Mouse (Mus musculus): ENCODE results near the gene Acox1. TPM values are rescaled to one million over a fixed set of nuclear protein-coding genes. Genes with fewer than 3 reads are reported as not detected.
A peak's percentile ranks its signal among the peaks of the same experiment; 100 is the strongest.

Acox1 gene
- polyA plus RNA-seq, 1 experiment from 2014 or later: 14.5 TPM

DNA sequence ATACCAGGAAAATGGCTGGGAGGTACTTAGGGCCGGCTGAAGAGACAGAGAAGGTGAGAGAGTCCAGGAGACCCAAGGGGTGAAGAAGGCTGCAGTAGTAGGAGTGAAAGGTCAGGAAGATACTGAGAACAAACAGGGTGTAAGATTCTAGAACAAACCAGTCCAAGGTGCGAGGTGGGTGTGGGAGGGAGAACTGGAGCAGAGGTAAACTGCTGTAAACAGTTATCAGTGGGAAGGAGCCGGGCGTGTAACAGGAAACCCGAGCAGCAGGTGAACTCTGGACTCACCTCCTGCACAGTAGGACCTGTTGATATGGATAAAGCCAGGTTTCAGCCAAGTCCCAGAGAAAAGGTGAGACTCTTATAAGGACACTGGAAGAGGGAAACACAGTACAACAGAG is 11.9 kb upstream of the Acox1 start:
- Histone ChIP-seq H3K9ac (no peak overlapping the region), H3K27ac (no peak overlapping the region), H3K27me3 (no peaks in the 10 kb centered on the region), H3K4me2 (no peak overlapping the region), H3K4me1 (replicated peaks) (peaks cover 20% of the 10 kb centered on the region), H3K4me3 (replicated peaks) (no peak overlapping the region), H3K9me3 (replicated peaks) (no peaks in the 10 kb centered on the region), H3K36me3 (peaks cover 17% of the 10 kb centered on the region)
- ATAC-seq (ENCODE audit: low read depth) (no peak), DNase-seq (no peak)
- 56% methylated on average over 5 of the region's 5 CpGs for WGBS (ENCODE audit: insufficient replicate concordance)

GRCm38 (mm10) chr11:116209257-116209656 is 10.4 kb upstream of the Acox1 start:
- no peak overlapping the region for H3K4me3 ChIP-seq (replicated peaks)
- no peak for ATAC-seq (ENCODE audit: low read depth)
- DNase-seq: no peak
- no peaks in the 10 kb centered on the region for H3K9me3 ChIP-seq (replicated peaks)
- no peak overlapping the region for H3K4me2 ChIP-seq
- H3K4me1 ChIP-seq (replicated peaks): peaks cover 20% of the 10 kb centered on the region
- peaks cover 17% of the 10 kb centered on the region for H3K36me3 ChIP-seq
- WGBS (ENCODE audit: insufficient replicate concordance): 71% methylated on average over 8 of the region's 8 CpGs
- no peak overlapping the region for H3K9ac ChIP-seq
- no peaks in the 10 kb centered on the region for H3K27me3 ChIP-seq
- 0 out of 2 replicates have a peak overlapping the region, but pooled peaks have one; percentile 29 for H3K27ac ChIP-seq

- Histone ChIP-seq H3K36me3 (peaks cover 17% of the 10 kb centered on the region), H3K4me3 (replicated peaks) (no peak overlapping the region), H3K27me3 (no peaks in the 10 kb centered on the region), H3K9ac (no peak overlapping the region), H3K4me2 (no peak overlapping the region), H3K9me3 (replicated peaks) (no peaks in the 10 kb centered on the region), H3K27ac (no peak overlapping the region), H3K4me1 (replicated peaks) (peaks cover 20% of the 10 kb centered on the region)
- WGBS (ENCODE audit: insufficient replicate concordance): 69% methylated on average over 3 of the region's 3 CpGs
- DNase-seq: no peak
- no peak for ATAC-seq (ENCODE audit: low read depth)
Observed at GRCm38 (mm10) chr11:116208660-116209059, 9.8 kb upstream of the Acox1 start.

- ATAC-seq (ENCODE audit: low read depth): no peak
- WGBS (ENCODE audit: insufficient replicate concordance): 57% methylated on average over 4 of the region's 4 CpGs
Observed at GRCm38 (mm10) chr11:116206678-116207077, 7.8 kb upstream of the Acox1 start.

GRCm38 (mm10) chr11:116203150-116203549 is 4.3 kb upstream of the Acox1 start:
- peaks cover 33% of the 10 kb centered on the region for H3K4me1 ChIP-seq (replicated peaks)
- H3K4me3 ChIP-seq (replicated peaks): no peak overlapping the region
- no peak overlapping the region for H3K27ac ChIP-seq
- peaks cover 17% of the 10 kb centered on the region for H3K36me3 ChIP-seq
- no peak for DNase-seq
- no peak overlapping the region for H3K4me2 ChIP-seq
- WGBS (ENCODE audit: insufficient replicate concordance): 84% methylated on average over 3 of the region's 3 CpGs
- H3K27me3 ChIP-seq: no peaks in the 10 kb centered on the region
- H3K9ac ChIP-seq: no peak overlapping the region
- ATAC-seq (ENCODE audit: low read depth): no peak
- no peaks in the 10 kb centered on the region for H3K9me3 ChIP-seq (replicated peaks)

More at GRCm38 (mm10) chr11:116206678-116207077, 7.8 kb upstream of the Acox1 start:
- Histone ChIP-seq H3K4me1 (replicated peaks) (peaks cover 23% of the 10 kb centered on the region), H3K27me3 (no peaks in the 10 kb centered on the region), H3K27ac (no peak overlapping the region), H3K36me3 (peaks cover 17% of the 10 kb centered on the region), H3K4me3 (replicated peaks) (no peak overlapping the region), H3K9me3 (replicated peaks) (no peaks in the 10 kb centered on the region), H3K9ac (no peak overlapping the region), H3K4me2 (no peak overlapping the region)
- DNase-seq: no peak

DNA sequence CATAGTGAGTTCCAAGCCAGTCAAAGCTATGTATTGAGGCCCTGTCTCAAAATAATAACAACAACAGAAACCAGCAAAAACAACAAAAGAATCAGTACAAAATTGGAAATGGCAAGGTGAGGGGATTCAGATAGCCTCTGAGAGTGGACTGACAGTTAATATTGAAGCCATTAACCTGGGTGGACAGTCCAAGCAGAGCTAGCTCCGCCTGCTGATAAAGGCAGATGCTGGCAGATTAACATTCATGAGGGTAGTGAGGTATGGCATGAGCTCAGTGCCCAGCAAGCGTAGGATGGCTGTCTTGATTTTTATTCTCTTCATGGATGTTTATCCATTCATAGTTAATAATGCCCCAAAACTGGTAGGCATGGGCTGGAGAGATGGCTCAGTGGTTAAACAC is 2.3 kb upstream of the Acox1 start:
- Histone ChIP-seq H3K4me1 (replicated peaks) (peaks cover 42% of the 10 kb centered on the region), H3K9me3 (replicated peaks) (no peaks in the 10 kb centered on the region), H3K36me3 (peaks cover 6% of the 10 kb centered on the region), H3K27ac (no peak overlapping the region), H3K27me3 (no peaks in the 10 kb centered on the region), H3K9ac (no peak overlapping the region), H3K4me3 (replicated peaks) (no peak overlapping the region), H3K4me2 (no peak overlapping the region)
- WGBS (ENCODE audit: insufficient replicate concordance): 74% methylated on average over 2 of the region's 2 CpGs
- DNase-seq (no peak), ATAC-seq (ENCODE audit: low read depth) (no peak)

DNA sequence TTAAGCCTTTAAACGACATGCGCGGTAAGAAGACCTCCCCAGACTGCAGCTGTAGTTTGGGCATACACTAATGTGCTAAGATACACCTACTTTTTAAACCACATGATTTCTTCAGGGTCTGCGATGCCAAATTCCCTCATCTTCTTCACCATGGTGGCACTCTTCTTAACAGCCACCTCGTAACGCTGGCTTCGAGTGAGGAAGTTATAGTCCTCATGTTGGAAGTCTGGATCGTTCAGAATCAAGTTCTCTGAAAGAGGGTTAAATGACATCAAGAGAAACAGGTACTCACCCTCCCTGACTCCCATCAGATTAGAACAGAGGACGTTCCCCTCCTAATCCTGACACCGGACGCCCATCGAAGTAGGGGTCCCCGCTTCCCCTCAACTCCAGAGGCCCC is 713 bp downstream of the Acox1 start:
- Histone ChIP-seq H3K4me3 (replicated peaks) (peak overlapping the region; percentile 80), H3K27me3 (no peaks in the 10 kb centered on the region), H3K4me2 (peak overlapping the region; percentile 95), H3K9me3 (replicated peaks) (no peaks in the 10 kb centered on the region), H3K9ac (peak overlapping the region; percentile 87), H3K4me1 (replicated peaks) (peaks cover 68% of the 10 kb centered on the region), H3K27ac (peak overlapping the region; percentile 88), H3K36me3 (peaks cover 3% of the 10 kb centered on the region; the same call in 1 of the 2 replicates)
- peak; percentile 16 for ATAC-seq (ENCODE audit: low read depth)
- no peak for DNase-seq
- WGBS (ENCODE audit: insufficient replicate concordance): 16% methylated on average over 13 of the region's 13 CpGs

DNA sequence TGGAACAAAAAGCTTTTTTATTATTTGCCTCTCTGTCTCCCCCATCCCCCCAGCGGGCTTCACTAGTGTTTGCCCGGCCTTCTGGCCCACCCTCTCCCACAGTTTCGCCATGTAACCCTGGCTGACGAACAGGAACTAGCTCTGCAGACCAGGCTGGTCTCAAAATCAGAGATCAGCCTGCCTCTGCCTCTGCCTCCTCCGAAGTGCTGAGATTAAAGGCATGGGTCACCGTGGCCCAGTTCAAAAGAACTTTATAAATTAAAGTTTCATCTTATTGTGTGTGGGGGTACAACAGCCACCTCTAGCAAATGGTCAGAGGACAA is 1.3 kb downstream of the Acox1 start:
- H3K4me2 ChIP-seq: peak overlapping the region; percentile 95
- H3K4me1 ChIP-seq (replicated peaks): peaks cover 68% of the 10 kb centered on the region
- no peaks in the 10 kb centered on the region for H3K9me3 ChIP-seq (replicated peaks)
- H3K27ac ChIP-seq: no peak overlapping the region
- 73% methylated on average over 6 of the region's 6 CpGs for WGBS (ENCODE audit: insufficient replicate concordance)
- no peaks in the 10 kb centered on the region for H3K27me3 ChIP-seq
- peak overlapping the region; percentile 87 for H3K9ac ChIP-seq
- ATAC-seq (ENCODE audit: low read depth) (no peak), DNase-seq (no peak)
- peaks cover 3% of the 10 kb centered on the region; the same call in 1 of the 2 replicates for H3K36me3 ChIP-seq
- H3K4me3 ChIP-seq (replicated peaks): peak overlapping the region; percentile 80

- peaks cover 68% of the 10 kb centered on the region for H3K4me1 ChIP-seq (replicated peaks)
- H3K36me3 ChIP-seq: peaks cover 3% of the 10 kb centered on the region; the same call in 1 of the 2 replicates
- H3K4me2 ChIP-seq: peak overlapping the region; percentile 95
- no peak for ATAC-seq (ENCODE audit: low read depth)
- no peaks in the 10 kb centered on the region for H3K9me3 ChIP-seq (replicated peaks)
- peak overlapping the region; percentile 80 for H3K4me3 ChIP-seq (replicated peaks)
- WGBS (ENCODE audit: insufficient replicate concordance): 90% methylated on average over 18 of the region's 18 CpGs
- DNase-seq: no peak
- 0 out of 2 replicates have a peak overlapping the region, but pooled peaks have one; percentile 87 for H3K9ac ChIP-seq
- H3K27ac ChIP-seq: no peak overlapping the region
- H3K27me3 ChIP-seq: no peaks in the 10 kb centered on the region
Observed at GRCm38 (mm10) chr11:116196866-116197583, 1.8 kb downstream of the Acox1 start.

DNA sequence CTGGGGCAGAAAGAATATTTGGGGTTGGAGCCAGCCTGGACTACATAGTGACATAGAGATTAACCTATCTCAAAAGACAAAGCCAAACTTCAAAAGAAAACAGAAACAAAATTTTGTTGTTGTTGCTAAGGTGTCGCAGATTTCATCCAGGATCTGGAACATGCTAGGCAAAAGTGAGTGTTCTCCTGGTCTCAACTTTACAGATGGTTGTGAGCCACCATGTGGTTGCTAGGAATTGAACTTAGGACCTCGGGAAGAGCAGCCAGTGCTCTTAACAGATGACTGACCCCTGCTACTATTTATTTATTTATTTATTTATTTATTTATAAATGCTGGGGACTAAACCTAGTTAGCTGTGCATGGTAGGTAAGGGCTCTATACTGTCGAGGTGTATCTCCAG is 2.5 kb downstream of the Acox1 start:
- Histone ChIP-seq H3K36me3 (peaks cover 5% of the 10 kb centered on the region; the same call in 1 of the 2 replicates), H3K27ac (no peak overlapping the region), H3K9me3 (replicated peaks) (no peaks in the 10 kb centered on the region), H3K4me2 (no peak overlapping the region), H3K4me3 (replicated peaks) (no peak overlapping the region), H3K9ac (no peak overlapping the region), H3K4me1 (replicated peaks) (peaks cover 68% of the 10 kb centered on the region), H3K27me3 (no peaks in the 10 kb centered on the region)
- no peak for DNase-seq
- WGBS (ENCODE audit: insufficient replicate concordance): 70% methylated on average over 3 of the region's 3 CpGs
- ATAC-seq (ENCODE audit: low read depth): no peak

GRCm38 (mm10) chr11:116195252-116195651 is 3.6 kb downstream of the Acox1 start:
- Histone ChIP-seq H3K4me3 (replicated peaks) (peak overlapping the region; percentile 9; the same call in 1 of the 2 replicates), H3K4me2 (peak overlapping the region; percentile 46), H3K9me3 (replicated peaks) (no peaks in the 10 kb centered on the region), H3K9ac (peak overlapping the region; percentile 42), H3K4me1 (replicated peaks) (peaks cover 62% of the 10 kb centered on the region), H3K36me3 (peaks cover 14% of the 10 kb centered on the region; the same call in 1 of the 2 replicates), H3K27ac (peak overlapping the region; percentile 74), H3K27me3 (no peaks in the 10 kb centered on the region)
- DNase-seq (no peak), ATAC-seq (ENCODE audit: low read depth) (no peak)
- 13% methylated on average over 5 of the region's 5 CpGs for WGBS (ENCODE audit: insufficient replicate concordance)

- H3K4me1 ChIP-seq (replicated peaks): peaks cover 59% of the 10 kb centered on the region
- H3K9ac ChIP-seq: peak overlapping the region; percentile 42; the same call in 1 of the 2 replicates
- no peaks in the 10 kb centered on the region for H3K9me3 ChIP-seq (replicated peaks)
- peak overlapping the region; percentile 9 for H3K4me3 ChIP-seq (replicated peaks)
- no peaks in the 10 kb centered on the region for H3K27me3 ChIP-seq
- H3K4me2 ChIP-seq: peak overlapping the region; percentile 46
- DNase-seq (no peak), ATAC-seq (ENCODE audit: low read depth) (no peak)
- H3K27ac ChIP-seq: peak overlapping the region; percentile 74
- peaks cover 20% of the 10 kb centered on the region; the same call in 1 of the 2 replicates for H3K36me3 ChIP-seq
- WGBS (ENCODE audit: insufficient replicate concordance): 28% methylated on average over 8 of the region's 8 CpGs
Observed at GRCm38 (mm10) chr11:116194619-116195018, 4.2 kb downstream of the Acox1 start.

Data from liver, embryonic 13.5 days (tissue).